Mouse (Mus musculus) ZHBTc4 (cell line): ENCODE data around the gene Rnpep.
"Not testable (repeated sequence)": the region's sequence is repeated elsewhere in the genome, so short reads cannot be mapped to it uniquely, and the experiment has no call there.

Experiments used
- DNase-seq: peaks from one replicate; pipeline ENCODE4 v3.0.0-alpha.2; 2011; ENCODE audit warnings: low read depth, low spot score

Rnpep gene

DNA sequence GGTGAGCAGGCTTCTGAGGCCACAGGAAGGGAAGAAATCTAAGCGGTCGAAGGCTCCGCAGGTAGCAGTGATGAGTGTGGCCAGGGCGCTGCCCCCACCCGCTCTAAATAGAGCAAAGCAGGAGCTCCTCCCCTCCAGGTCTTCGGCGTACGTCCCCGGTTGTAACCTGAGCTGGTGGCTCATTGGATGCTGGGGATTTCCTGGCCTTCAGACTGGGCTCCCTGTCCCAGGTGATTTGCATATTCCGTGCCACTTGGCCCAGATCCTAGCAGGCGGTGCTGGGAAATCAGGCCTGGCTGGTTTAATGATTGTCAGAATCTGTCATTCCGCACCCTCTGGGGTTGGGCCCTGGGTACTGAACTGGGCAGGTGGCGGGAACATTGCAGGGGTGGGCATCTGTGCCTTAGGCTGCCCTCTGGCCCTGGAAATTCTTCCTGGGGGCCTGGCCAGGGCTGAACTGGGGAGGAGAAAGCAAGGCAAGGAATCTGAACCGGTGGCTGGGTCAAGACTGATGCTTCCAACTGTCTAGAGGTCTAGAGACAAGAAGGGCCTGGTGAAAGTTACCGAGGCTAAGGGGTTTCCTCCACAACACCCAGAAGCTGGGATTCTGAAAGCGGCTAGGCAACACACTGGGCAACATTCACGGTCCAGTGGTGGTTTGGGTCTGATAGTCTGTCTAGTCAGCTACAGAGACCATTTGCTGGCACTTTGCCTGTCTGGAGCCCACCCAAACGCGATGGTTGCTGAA is 25.3 kb downstream of the Rnpep start, which contains the start of gene Elf3:
Gene Elf3, minus strand, starts transcription at position 189 of the 748 bp plus-strand sequence.
- peak; percentile 89 for DNase-seq

DNA sequence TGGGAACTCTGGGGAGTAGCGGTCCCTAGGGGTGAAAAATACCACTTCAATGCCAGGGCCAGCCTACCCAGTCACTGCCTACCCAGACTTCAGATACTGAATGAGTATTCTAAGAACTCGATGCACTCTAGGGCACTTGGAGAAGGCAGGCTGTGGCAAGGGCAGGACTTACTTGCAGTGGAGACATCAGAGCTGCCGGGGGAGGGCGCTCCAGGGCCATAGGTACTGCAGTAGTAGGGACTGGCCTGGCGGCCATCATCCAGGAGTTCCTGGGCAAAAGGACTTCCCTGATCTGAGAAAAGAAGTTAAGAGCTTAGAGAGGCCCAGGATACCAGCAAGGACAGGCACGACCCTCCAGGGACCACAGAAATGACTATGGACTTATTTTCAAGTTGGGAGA is 27.6 kb downstream of the Rnpep start:
- peak; percentile 86 for DNase-seq

DNA sequence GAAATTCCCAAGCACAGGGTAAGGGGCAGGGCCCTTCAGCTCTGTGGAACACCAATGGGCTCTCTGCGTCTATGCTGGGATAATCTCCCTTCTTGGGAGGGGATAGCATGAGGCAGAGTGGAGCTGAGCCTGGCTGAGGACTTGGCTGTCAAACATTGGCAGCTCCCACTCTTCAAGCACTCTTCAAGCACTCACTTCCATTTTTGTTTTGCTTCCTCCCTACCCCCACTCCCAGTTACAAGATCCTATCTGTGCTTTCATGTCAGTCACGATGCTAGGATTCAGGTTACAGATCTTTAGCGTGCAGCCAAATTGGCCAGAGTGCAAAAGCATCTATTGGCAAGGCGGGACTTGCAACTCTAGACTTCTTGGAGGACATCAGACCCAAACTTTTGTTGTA is 31.0 kb downstream of the Rnpep start:
- no peak for DNase-seq

DNA sequence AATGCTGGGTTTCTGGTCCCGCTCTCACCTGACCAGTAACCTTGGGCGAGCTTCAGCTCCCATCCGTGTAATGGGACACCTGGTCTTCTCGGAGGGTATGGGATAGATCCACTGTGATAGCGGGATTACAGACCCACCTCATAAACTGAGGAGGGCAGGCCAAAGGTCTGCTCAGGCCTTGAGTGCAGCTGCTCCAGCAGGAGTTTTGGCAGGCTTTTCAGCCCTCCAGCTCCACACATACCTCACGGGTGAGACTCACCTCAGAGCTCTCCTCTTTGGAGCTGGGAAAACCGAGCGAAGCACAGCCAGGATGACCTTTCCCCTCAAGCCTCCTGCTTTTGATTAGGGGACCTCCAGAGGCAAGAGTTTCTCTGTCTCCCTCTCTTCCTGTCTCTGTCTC is 32.5 kb downstream of the Rnpep start:
- DNase-seq, result no peak

DNA sequence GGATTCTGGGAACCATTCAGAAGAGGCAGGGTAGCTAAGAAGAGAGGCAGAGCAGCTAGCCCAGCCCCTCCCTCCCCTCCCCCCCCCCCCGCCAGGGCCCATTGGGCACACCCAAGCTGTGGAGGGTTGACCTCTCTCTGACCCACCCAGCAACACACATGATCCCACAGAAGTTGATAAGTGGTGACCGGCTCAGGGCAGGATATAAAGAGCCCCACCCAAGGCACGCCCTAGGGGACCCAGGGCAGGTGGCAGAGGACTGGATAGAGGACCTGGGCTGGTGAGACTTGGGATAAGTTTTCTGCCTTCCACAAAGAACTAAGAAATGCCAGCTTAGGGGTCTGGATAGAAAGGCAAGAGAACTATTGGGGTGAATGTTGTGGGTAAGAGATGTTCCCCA is 33.2 kb downstream of the Rnpep start:
- DNase-seq, result peak; percentile 74

DNA sequence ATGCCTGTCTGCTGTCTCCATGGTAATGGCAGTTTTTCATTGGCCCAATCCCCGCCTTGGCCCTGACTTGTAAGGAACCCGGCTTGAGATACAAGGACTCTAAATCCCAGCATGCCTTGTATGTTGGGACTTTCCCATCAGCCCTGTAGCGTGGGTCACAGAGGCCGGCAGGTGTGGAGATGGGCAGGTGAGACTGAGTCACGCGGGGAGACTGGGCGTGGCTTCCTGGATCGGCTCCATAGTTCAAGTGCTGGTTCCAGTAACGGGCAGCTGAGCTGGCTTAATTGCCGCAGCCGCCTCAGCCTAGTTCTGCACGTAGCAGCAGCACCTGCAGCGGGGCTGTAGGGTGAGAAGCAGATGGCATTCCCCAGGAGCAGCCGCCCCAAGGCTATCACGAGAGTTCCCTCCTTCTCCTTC is 35.4 kb downstream of the Rnpep start:
- peak; percentile 86 for DNase-seq

DNA sequence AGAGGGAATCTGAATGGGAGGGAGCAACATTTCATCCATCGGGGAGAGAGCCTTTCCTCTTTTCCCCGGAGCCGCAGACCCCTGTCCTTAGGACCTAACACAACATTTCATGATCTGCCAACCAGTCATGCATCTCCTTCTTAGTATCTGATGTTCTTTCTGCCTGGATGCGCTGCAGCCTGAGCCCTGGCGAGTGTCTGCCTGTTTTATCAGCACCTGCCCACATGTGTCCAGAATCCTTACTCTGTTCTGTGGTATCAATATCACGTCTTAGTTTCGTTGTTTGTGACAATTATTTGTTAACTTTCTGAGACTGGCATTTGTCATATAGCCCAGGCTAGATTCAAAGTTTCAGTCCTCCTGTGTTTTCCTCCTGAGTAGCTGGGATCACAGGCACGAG is 39.9 kb downstream of the Rnpep start:
- no peak for DNase-seq

DNA sequence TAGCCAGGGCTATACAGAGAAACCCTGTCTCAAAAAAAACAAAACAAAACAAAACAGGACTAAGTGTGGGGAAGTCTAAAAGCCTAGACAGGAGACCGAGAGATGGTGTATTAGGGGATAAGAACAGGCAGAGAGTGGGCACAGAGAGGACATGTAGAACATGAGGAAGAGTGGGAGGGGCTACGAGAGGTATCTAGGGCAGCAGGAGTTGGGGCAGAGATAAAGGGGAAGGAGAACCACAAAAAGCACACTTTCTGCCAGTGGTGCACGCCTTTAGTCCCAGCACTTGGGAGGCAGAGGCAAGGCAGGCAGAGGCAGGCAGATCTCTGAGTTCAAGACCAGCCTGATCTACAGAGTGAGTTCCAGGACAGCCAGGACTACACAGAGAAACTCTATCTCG is 43.7 kb downstream of the Rnpep start:
- not testable (repeated sequence) for DNase-seq

DNA sequence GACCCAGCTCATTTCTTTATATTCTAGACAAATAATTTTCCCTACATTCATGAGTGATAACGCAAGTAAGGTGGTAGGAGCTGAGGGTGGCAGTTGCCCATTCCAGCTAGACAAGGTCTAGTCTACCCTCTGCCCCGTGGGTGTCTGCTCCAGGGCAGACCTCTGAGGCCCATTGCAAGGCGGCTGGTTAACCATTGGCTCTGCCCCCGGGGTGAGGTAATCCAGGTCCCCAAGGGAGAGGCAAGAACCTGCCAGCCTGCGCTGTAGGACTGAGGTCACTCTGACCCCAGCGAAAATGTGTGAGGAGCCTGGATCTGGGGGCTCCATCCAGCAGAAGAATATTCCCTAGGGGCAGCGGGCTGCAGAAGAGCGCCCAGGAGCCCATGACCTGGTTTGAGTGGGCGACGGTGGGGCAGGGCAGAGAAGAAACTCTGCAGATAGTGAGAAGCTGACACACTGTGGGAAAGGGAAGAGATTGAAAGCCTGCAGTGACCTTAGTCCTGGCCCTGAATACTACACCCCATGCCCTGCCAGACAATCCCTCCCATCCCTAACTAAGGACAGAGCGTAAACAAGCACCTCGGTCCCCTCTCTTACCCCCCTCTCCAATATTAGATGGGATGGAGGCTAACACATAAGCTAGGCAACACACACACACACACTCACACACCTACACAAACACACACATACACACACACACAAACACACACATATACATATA is 46.6 kb downstream of the Rnpep start:
- no peak for DNase-seq

DNA sequence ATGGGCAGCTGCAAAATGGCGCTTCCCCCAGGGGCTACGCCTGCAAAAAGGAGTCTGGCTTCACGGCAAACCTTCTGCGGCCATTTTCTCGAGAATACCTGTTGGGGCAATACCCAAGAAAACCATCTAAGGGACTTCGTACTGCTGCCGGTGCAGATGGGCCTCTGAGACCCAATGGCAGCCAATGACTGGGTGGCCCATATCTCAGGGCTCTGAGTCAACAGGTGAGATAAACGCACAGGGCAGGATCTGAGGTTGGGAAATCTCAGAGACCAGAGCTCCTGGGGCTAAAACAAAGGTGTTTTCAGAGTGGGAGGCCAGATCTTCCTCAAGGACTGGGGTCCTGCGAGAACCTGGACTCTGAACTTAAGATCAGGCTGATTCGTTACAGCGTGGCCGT is 49.1 kb downstream of the Rnpep start:
- DNase-seq, result no peak

DNA sequence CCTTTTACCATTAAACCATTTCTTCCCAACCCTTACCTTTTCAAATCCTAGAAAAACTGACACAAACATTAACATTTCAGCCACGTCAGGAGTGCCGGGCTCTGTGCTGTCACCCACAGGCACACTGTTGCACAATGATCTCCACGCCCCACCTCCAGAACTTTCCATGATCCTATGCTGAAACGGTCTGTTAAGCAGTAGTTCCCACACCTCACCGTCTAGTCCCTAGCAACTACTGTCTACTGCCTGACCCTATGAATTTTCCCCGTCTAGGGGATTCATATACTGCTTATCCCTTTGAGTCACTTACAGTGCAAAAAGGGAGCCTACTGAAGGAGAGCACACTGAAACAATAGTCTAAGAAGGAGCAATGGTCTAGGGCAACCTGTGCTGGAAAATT is 49.9 kb downstream of the Rnpep start:
- no peak for DNase-seq

DNA sequence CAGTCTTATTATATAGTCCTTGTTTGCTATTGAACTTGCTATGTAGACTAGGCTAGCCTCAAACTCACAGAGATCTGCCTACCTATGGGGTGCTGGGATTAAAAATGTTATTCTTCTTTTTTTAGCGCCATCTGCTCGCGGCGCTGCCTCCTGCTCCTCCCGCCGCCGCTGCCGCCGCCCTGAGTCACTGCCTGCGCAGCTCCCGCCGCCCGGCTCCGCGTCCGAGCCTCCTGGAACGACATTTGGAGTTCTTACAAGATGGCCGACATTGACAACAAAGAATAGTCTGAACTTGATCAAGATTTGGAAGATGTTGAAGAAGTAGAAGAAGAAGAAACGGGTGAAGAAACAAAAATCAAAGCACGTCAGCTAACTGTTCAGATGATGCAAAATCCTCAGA is 52.0 kb downstream of the Rnpep start:
- not testable (repeated sequence) for DNase-seq

DNA sequence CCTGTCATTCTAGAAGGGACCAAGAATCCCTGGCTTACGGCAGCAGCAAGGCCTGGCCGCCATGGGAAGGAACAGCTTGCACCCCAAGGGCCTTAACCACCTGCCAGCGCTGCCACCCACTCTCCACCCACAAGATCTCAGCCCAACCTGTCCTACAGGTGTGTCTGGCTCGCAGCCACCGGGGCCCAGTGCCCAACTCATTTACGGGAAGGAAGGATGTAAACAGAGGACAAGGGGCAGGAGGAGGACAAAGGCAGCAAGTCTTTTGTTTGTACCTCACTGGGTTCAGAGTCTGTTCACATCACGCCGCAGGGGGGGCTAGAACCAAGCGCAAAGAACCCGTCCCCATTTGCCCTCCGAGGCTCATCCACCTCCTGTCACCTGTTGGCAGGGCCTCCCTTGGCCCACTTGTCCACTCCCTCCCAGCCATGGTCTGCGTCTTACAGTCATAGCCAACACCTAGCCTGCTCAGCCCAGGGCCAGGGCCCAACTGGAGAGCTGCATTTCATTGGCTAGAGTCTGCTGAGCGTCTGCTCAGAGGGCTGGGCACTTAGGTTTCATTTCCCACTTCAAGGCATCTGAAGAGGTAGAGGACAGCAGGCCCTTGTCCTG is 56.4 kb downstream of the Rnpep start:
- DNase-seq, result no peak

DNA sequence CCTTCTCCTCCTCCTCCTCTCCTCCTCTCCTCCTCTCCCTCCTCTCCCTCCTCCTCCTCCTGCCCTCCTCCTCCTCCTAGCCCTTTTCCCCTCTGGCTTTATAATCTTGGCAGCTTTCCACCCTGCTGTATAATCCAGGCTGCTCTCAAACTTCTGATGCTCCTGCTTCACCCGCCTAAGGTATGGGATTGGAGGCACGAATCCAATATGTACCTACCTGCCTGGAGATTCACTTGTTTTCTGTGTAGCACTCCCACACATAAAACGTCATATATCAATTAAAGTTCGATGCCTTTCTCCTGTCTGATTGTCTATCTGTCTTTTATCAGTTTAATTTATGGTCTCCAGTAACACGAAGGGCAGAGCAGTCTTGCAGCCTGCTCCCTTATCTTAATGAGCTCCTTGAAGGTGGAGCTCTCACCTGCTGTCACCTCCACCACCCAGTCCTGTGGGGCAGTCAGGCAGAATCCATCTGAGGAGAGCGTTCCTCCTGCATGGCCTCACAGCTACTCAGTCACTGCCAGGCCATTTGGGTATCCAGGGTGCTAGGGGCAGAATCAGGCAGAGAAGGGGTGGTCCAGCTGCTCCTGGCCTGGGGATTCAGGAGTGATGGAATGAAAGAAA is 58.8 kb downstream of the Rnpep start:
- DNase-seq, result no peak

DNA sequence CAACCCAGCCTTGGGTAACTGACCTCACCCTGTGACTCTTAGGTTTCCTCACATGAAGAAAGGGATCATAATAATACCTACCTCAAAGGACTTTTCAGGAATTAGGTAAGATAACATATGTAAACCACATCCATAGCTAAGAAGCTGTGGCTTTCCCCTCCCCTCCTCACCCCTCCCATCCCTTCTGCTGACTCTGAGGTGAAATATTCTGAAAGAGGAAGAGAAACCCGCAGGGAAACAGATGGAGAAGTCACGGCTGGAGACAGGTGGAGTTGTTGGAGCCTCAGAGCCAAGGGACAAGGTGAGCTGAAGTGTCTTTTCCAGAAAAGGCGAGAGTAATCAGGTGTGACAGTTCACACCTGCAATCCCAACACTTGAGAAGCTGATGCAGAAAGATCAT is 59.7 kb downstream of the Rnpep start:
- DNase-seq, result no peak

DNA sequence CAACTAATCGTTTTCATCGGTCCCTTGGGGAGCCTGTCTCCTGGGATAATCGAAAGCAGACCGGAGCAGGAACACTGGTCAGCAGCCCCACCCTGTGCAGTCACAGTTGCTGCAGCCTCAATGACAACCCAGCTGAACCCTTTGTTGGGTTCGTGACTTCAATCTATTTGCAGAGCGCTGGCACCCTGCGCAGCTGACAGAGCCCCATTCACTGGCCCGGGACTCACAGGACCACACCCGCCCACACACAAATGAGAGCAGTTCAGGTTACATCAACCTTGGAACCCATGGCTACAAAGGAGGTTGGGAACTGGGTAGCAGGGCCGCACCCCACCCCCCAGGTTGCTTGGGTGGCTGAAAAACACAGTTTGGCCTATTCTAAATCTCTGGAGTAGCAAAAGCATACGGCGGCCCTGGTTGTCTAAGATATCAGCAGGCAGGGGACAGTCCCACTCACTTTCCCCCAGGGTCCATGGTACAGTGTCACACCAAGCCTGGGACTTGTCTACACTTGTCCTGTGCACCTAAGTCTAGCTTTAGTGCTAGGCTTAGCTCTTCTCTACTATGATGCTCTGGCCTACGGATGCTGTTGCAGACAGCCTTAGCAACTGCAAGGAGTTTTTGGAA is 66.2 kb downstream of the Rnpep start:
- DNase-seq, result peak; percentile 97

DNA sequence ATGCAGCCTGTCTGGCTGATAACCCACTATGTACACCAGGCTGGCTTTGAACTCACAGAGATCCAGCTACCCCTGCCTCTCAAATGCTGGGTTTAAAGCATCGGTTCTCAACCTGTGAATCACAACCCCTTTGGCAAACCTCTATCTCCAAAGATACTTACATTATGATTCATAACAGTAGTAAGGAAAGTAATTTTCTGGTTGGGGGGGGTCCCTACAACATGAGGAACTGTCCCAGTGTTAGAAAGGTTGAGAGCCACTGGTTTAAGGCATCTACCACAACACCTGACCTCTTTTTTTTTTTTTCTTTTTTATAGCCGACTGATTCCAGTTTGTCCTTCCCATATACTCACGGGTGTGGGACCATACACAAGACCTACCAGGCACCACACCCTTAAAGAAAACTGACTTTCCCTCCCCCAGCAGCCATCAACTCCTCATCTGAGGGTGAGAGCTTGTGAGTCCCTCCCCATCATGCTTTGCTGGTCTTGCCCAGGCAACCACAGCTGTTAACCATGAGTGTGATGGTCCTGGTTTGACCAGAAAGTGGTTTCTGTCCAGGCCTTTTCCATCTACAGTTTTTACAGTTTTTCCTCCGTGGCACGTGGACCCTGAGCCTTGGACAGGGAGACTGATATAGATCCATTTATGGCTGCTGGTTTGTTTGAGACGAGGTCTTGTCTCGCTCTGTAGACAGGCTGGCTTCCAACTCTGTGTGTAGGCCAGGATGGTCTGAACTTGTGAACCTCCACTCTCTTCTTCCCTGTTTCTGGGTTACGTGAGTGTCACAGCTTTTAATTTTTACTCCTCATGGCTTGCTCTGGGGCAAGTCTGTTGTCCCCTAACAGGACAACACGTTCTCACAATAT is 69.9 kb downstream of the Rnpep start:
- DNase-seq, result no peak
